Mouse (Mus musculus): ENCODE data around the gene Lypd5. TPM values are rescaled to one million over a fixed set of nuclear protein-coding genes. Genes with fewer than 3 reads are reported as not detected.
A peak's percentile ranks its signal among the peaks of the same experiment; 100 is the strongest.

Lypd5 gene
- polyA plus RNA-seq, 1 experiment from 2014 or later: not detected

GRCm38 (mm10) chr7:24402851-24403250, 53.9 kb downstream of the Lypd5 start:
- Histone ChIP-seq H3K9me3 (ENCODE audit: control insufficient read depth) (no peaks in the 10 kb centered on the region), H3K36me3 (ENCODE audit: control insufficient read depth, insufficient read depth) (peaks cover 38% of the 10 kb centered on the region; the same call in 1 of the 2 replicates), H3K4me2 (replicated peaks; ENCODE audit: low read depth) (no peak overlapping the region), H3K27ac (ENCODE audit: low read depth, low read length) (no peak overlapping the region), H3K27me3 (replicated peaks; ENCODE audit: control insufficient read depth, insufficient read depth, low read length) (no peaks in the 10 kb centered on the region), H3K9ac (ENCODE audit: low read depth, low read length) (no peak overlapping the region), H3K4me1 (replicated peaks; ENCODE audit: control insufficient read depth, insufficient read depth, low read length) (no peaks in the 10 kb centered on the region), H3K4me3 (ENCODE audit: low read depth, low read length) (no peak overlapping the region)
- peak; percentile 63 for TF ChIP-seq CTCF (IDR thresholded peaks at IDR 0.05; ENCODE audit: low read depth)
- 96% methylated on average over 9 of the region's 9 CpGs for WGBS
- no peak for ATAC-seq

Small RNA genes within 50 kb of the gene (microRNA-seq; reads per million reads assigned to microRNA genes)
- gene Gm27592: not detected

Other genes with a start within 250 kb of the Lypd5 start
- 2.0 and 2.2 TPM in 2 replicates for gene Zfp112, start 236.9 kb upstream of the Lypd5 start, polyA plus RNA-seq (2015; fragmentation: Nextera tagmentation; extraction: Ambion mirVana)
- gene Zfp235, start 215.0 kb upstream of the Lypd5 start, polyA plus RNA-seq (2015; fragmentation: Nextera tagmentation; extraction: Ambion mirVana): 7.9 and 8.0 TPM in 2 replicates
- gene Zfp114, start 174.1 kb upstream of the Lypd5 start, polyA plus RNA-seq (2015; fragmentation: Nextera tagmentation; extraction: Ambion mirVana): 0.37 and 0.72 TPM in 2 replicates
- 3.0 and 3.1 TPM in 2 replicates for gene Zfp111, start 137.8 kb upstream of the Lypd5 start, polyA plus RNA-seq (2015; fragmentation: Nextera tagmentation; extraction: Ambion mirVana)
- gene Zfp109, start 111.6 kb upstream of the Lypd5 start, polyA plus RNA-seq (2015; fragmentation: Nextera tagmentation; extraction: Ambion mirVana): 0.65 and 0.73 TPM in 2 replicates
- 0.86 and 0.98 TPM in 2 replicates for gene Zfp108, start 94.4 kb upstream of the Lypd5 start, polyA plus RNA-seq (2015; fragmentation: Nextera tagmentation; extraction: Ambion mirVana)
- 2.2 and 3.2 TPM in 2 replicates for gene Zfp93, start 78.8 kb upstream of the Lypd5 start, polyA plus RNA-seq (2015; fragmentation: Nextera tagmentation; extraction: Ambion mirVana)
- gene Zfp61, start 48.0 kb upstream of the Lypd5 start, polyA plus RNA-seq (2015; fragmentation: Nextera tagmentation; extraction: Ambion mirVana): 4.6 and 5.1 TPM in 2 replicates
- 3.1 and 3.2 TPM in 2 replicates for gene Zfp94, start 32.5 kb upstream of the Lypd5 start, polyA plus RNA-seq (2015; fragmentation: Nextera tagmentation; extraction: Ambion mirVana)
- 0.18 TPM in 1 of 2 replicates, not detected in the other for gene Tescl, start 15.3 kb upstream of the Lypd5 start, polyA plus RNA-seq (2015; fragmentation: Nextera tagmentation; extraction: Ambion mirVana)
- gene Kcnn4, start 21.1 kb downstream of the Lypd5 start, polyA plus RNA-seq (2015; fragmentation: Nextera tagmentation; extraction: Ambion mirVana): 3.2 and 3.7 TPM in 2 replicates
- gene Smg9, start 50.4 kb downstream of the Lypd5 start, polyA plus RNA-seq (2015; fragmentation: Nextera tagmentation; extraction: Ambion mirVana): 14.0 and 15.1 TPM in 2 replicates
- gene Irgc1, start 103.1 kb downstream of the Lypd5 start, polyA plus RNA-seq (2015; fragmentation: Nextera tagmentation; extraction: Ambion mirVana): not detected in 2 replicates
- 6.9 and 7.8 TPM in 2 replicates for gene Plaur, start 113.3 kb downstream of the Lypd5 start, polyA plus RNA-seq (2015; fragmentation: Nextera tagmentation; extraction: Ambion mirVana)
- gene Cadm4, start 132.8 kb downstream of the Lypd5 start, polyA plus RNA-seq (2015; fragmentation: Nextera tagmentation; extraction: Ambion mirVana): 1.4 and 1.7 TPM in 2 replicates
- 11.2 and 12.8 TPM in 2 replicates for gene Zfp428, start 157.8 kb downstream of the Lypd5 start, polyA plus RNA-seq (2015; fragmentation: Nextera tagmentation; extraction: Ambion mirVana)
- gene AC161166.1, start 163.3 kb downstream of the Lypd5 start, polyA plus RNA-seq (2015; fragmentation: Nextera tagmentation; extraction: Ambion mirVana): 0.05 TPM in 1 of 2 replicates, not detected in the other
- gene Irgq, start 181.5 kb downstream of the Lypd5 start, polyA plus RNA-seq (2015; fragmentation: Nextera tagmentation; extraction: Ambion mirVana): 3.4 TPM in 2 replicates
- not detected in 2 replicates for gene Pinlyp, start 196.9 kb downstream of the Lypd5 start, polyA plus RNA-seq (2015; fragmentation: Nextera tagmentation; extraction: Ambion mirVana)
- gene Xrcc1, start 197.1 kb downstream of the Lypd5 start, polyA plus RNA-seq (2015; fragmentation: Nextera tagmentation; extraction: Ambion mirVana): 24.5 and 26.6 TPM in 2 replicates
- gene Ethe1, start 238.3 kb downstream of the Lypd5 start, polyA plus RNA-seq (2015; fragmentation: Nextera tagmentation; extraction: Ambion mirVana): 17.9 and 25.4 TPM in 2 replicates
- gene Zfp575, start 238.4 kb downstream of the Lypd5 start, polyA plus RNA-seq (2015; fragmentation: Nextera tagmentation; extraction: Ambion mirVana): 2.1 and 2.2 TPM in 2 replicates

All from intestine, postnatal 0 days (tissue).